Mouse (Mus musculus) lung, postnatal 36 days (tissue): ENCODE results near the gene Lsm6.

Source experiments
- DNase-seq: peaks from one replicate; pipeline ENCODE4 v3.0.0; 2022; ENCODE audit warnings: mixed read lengths

Lsm6 gene

DNA sequence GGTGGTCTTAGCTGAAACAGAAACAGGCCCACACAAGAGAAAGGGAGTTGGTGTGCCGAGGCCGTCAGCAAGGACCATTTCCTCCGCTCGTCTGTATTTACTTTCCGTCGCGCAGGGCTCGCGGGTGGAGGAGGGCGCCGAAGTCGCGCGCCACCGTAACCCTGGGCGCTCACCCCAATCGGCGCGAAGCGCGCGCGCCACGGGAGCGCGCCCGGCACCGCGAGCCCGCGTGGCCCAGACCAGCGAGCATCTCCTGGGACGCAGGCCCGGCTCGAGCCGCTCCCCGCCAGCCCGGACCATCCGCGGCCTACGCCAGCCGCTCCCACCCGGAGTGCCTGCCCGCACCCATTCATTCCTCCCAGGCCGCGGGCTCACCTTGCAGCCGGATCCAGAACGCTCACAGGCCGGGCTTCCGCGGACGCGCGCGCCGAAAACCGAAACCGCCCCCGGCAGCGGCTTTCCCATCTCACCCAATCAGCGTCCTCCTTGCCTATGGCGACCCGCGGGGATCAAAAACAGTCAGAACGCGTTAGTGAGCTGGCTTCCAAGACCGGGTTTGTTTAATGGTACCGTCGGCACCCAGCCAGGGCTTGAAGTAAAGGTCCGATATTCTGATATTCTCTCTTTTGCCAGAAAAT is at the start of gene Lsm6:
Gene Lsm6, minus strand, starts transcription at position 468 of the 638 bp plus-strand sequence.
- DNase-seq: peak; percentile 98

DNA sequence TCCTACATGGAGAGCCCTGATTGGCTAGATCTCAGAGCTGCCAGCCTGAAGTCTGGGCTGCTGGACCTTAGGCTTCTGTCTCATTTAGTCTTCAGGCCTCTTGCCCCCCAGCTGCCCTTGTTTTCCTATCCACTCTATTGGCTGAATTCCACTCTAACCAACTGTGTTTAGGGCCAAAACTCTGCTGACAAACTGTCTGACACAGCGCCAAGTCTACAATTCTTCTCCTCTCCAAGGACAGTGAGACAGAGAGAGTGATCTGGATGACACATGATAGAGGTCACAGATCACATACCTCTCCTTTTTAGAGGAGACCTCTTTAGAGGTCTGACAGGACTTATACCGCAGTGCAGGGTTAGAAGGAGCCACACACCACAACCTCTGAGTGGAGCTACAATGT is 46.1 kb upstream of the Lsm6 start:
- DNase-seq: no peak

GRCm38 (mm10) chr8:78863001-78863400 is 42.1 kb upstream of the Lsm6 start:
- no peak for DNase-seq

DNA sequence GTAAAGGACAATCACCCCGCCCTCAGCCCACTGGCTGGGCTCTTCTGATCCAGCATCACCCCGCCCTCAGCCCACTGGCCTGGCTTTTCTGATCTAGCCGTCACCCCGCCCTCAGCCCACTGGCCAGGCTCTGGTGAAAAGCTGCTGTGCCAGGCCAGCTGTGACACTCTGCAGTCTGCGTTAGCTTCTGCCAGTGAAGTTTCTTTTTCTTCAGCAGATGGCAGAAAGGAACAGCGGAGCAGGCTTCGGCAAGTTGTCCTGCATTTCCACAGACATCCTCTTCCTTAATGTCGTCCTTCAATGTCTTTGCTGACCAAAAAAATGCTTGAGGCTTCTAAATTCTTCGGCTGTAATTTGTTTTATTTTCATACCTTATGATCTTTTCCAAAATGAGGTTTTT is 41.1 kb upstream of the Lsm6 start:
- no peak for DNase-seq

DNA sequence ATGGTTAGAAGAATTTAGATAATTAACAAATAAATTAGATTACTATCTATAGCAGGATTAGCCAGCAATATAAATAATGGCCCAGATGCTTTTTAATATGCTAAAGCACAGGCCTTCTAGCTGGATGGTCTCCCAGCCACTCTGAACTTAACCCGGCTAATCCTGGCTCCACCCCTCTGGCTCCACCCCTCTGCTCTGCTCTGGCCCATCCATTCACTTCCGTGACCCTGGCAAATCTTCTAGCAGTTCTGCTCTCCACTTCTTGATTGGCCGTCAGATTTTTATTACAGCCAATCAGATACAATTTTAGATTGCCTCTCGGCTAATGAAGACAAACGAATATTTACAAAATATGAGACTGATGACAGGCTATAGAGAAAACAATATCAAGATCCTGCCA is 39.8 kb upstream of the Lsm6 start:
- DNase-seq: no peak

GRCm38 (mm10) chr8:78857421-78857820 is 36.5 kb upstream of the Lsm6 start:
- DNase-seq: no peak

GRCm38 (mm10) chr8:78852279-78852678 is 31.3 kb upstream of the Lsm6 start:
- no peak for DNase-seq

DNA sequence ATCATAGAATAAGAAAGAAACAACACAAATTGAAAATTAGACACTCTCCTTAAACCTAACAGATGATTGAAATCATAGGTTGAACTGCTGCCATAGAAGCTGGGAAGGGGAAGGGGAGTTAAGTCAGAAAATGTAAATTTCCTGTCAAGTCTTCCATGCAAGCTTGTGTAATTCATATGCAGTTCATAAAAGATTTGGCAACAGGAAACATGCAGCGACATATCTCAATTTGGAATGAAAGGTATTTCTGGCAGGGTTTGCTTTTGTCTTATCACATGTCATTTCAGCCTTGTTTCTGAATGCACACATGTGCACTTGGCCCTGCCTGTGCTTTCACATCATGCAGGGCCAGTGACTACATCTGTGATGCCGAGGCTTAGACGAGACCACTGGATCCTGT is 26.3 kb upstream of the Lsm6 start:
- DNase-seq: no peak

GRCm38 (mm10) chr8:78844559-78844958 is 23.6 kb upstream of the Lsm6 start:
- no peak for DNase-seq

- DNase-seq: no peak
Observed at GRCm38 (mm10) chr8:78838656-78839413, 17.9 kb upstream of the Lsm6 start.

DNA sequence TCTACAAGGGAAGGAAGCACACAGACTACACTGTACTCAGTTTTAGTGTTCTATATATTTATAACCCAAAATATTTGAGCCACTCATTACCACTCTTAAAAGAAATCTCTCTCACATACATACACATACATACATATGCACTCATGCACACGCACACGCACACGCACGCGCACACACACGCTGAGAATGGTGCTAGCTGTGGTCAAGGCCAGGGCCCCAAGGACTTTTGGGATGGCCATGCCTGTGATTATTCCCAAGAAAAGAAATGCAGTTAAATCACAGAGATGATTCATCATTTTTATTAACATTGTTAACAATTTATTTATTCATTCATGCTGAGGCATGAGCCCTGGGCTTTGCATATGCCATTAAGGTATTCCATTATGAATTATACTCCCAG is 15.2 kb upstream of the Lsm6 start:
- DNase-seq: no peak

DNA sequence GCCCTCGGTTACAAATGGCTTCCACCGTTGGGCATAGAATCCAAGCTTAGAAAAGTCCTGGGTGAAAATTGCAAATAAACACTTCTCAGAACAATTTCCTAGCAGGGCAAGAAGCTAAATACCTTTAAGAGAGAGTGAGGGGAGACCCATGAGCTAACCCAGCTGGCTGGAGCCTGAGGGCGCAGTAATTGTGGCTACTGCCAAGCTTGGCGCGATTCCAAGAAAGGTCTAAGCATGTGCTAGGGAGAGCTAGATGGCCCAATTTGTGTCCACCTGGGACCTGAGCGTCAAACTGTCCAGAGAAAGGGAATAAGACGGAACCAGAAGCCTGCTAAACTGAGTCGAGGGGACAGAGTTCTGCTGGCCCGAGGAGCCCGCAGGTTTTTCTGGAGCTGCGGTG is 7.5 kb upstream of the Lsm6 start:
- DNase-seq: no peak

GRCm38 (mm10) chr8:78824515-78824914 is 3.6 kb upstream of the Lsm6 start:
- no peak for DNase-seq

DNA sequence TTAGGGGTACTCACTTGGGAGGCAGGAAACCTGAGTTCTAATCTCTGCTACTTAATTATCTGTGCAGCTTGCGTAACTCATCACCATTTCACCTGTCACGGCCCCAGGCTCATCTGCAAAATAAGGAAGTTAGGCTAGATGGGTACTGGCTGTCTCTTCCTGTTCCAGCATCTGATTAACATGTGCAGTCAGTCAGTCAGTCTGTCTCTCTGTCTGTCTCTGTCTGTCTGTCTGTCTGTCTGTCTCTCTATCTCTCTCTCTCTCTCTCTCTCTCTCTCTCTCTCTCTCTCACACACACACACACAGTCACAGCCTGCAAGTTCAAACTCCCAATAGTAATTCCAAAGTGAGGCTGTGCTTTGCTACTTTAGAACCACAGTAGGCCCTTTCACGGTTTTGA is 967 bp downstream of the Lsm6 start:
- peak; percentile 22 for DNase-seq

DNA sequence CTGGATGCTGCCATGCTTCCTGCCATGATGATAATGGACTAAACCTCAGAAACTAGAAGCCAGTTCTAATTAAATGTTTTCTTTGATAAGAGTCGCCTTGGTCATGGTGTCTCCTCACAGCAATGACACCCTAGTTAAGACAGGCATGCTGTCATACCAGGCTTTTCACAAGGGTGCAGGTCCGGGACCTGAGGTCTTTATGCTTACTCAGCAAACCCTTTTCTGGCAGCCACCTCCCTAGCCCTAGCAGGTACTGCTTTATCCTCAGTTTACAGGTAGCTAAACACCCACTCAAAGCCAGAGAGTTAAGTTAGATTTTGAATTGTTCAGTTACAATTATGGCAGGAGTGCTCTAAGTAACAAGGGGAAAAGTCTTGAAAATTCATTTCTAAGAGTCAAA is 6.2 kb downstream of the Lsm6 start:
- DNase-seq: no peak

- no peak for DNase-seq
Observed at GRCm38 (mm10) chr8:78813021-78813420, 7.9 kb downstream of the Lsm6 start.

GRCm38 (mm10) chr8:78812446-78812845 is 8.5 kb downstream of the Lsm6 start:
- no peak for DNase-seq

DNA sequence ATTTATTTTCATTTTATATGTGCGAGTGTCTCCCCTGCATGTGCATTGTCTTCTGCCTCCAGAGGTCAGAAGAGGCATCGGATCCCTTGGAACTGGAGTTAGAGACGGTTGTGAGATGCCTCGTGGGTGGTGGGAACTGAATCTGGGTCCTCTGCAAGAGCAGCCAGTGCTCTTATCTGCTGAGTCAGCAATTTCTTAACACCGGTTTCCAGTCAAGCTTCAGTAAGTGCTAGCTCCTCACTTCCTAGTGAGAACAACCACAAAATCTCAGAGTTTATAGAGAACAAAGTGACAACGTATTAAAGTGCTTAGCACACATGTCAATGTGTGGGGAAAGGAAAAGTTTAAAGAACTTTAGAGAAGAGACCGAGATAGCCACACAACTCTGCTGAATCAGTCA is 9.2 kb downstream of the Lsm6 start:
- DNase-seq: no peak

DNA sequence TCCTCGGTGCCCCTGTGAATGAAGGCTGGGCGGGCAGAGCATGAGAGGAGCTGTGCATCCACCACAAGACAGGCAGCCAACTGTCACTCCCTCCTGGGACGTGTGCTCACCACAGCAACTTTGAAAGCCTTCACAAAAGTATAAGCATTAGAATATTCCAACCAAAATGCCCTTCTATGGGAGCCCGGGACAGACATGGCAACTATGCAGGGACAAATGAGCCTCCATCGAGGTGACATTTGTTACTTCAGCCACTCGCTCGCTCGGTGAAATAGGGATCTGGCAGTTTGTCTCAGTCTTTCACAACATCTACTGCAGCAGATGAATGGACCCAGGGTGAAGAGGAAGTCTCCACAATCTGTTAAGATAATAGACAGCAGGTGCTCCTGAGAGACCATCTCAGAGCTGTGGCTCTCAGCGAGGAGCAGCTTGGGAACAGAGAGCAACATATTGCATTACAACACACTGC is 10.7 kb downstream of the Lsm6 start:
- DNase-seq: no peak

DNA sequence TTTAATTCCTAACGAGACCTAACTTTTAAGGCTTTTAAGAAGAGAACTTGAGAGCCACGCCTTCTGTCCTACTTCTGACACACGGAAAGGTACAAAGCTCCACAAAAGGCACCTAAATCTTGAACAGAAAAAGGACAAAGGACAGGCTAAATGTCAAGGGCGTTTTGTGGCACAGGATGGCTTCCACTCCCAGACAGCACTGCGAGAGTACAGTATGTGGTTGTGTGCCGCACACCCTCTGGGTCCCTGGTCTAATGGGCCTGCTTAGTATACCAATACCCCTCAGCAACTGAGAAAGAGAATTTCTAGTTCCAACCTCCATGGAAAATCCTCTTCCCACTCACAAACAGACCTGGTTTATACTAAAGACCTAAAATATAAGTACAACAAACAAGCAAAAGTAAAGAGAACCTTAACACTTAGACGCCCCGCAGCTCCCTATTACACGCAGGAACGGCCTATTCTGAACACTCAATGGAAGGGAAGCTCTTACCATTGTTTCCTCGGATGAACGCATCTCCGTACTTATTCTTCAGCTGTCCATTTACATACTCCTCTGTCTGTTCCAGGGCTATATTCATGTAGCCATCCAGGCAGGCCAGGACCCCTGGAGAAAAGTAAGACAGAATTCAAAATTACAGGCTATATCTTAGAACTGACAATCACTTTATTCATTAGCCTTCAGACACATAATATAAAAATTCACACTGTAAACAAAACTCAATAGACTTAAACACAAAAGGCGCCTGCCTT is 11.3 kb downstream of the Lsm6 start:
- DNase-seq: no peak

- DNase-seq: no peak
Observed at GRCm38 (mm10) chr8:78808888-78809287, 12.1 kb downstream of the Lsm6 start.

DNA sequence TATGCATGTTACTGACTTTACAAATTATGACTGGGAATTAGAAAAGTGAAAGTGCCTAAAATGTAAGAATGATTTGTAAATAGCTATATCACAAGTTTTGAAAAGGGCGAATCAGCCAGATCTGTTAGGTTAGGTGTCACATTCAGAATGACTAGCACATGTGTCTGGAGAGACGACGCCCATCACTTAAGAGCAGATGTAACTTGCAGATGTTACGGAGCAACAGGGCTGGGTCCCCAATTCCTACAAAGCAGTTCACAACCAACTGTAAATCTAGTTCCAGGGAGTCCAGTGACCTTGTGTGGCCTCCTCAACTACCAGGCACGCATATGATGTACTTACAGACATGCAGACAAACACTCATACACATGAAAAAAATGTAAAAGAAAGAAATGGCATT is 12.5 kb downstream of the Lsm6 start:
- DNase-seq: no peak

GRCm38 (mm10) chr8:78807283-78807682 is 13.7 kb downstream of the Lsm6 start:
- DNase-seq: no peak

- DNase-seq: no peak
Observed at GRCm38 (mm10) chr8:78806006-78806405, 14.9 kb downstream of the Lsm6 start.
